Mouse (Mus musculus) B cell, adult 2 months (primary cell): ENCODE measurements at regions not wholly inside any gene's neighbourhood (a gene's known extent, or its start where the extent isn't known, plus 50 kb on each side); places are given as distances from the start of the nearest gene placed in this dataset.

Source experiments
- DNase-seq, 2 experiments: peaks; one replicate each; pipeline ENCODE4 v3.0.0; 2022

GRCm38 (mm10) chr8:89152331-89152730 lies 108.4 kb upstream of the Sall1 start:
- no peak for DNase-seq

GRCm38 (mm10) chr8:89150952-89151351 lies 107.0 kb upstream of the Sall1 start:
- no peak for DNase-seq

- DNase-seq, result no peak
These were observed 97.7 kb upstream of the Sall1 start for GRCm38 (mm10) chr8:89141529-89142235.

- no peak for DNase-seq
These were observed 95.9 kb upstream of the Sall1 start for GRCm38 (mm10) chr8:89139876-89140275.

- no peak for DNase-seq
These were observed 94.6 kb upstream of the Sall1 start for GRCm38 (mm10) chr8:89138416-89139125.

- DNase-seq, result no peak
These were observed 90.9 kb upstream of the Sall1 start for GRCm38 (mm10) chr8:89134581-89135484.

- no peak for DNase-seq
These were observed 90.1 kb upstream of the Sall1 start for GRCm38 (mm10) chr8:89134058-89134457.

GRCm38 (mm10) chr8:89121051-89121450 lies 77.1 kb upstream of the Sall1 start:
- no peak for DNase-seq

- no peak for DNase-seq
These were observed 64.1 kb upstream of the Sall1 start for GRCm38 (mm10) chr8:89107895-89108660.

GRCm38 (mm10) chr8:89106346-89106745 lies 62.4 kb upstream of the Sall1 start:
- no peak for DNase-seq

- no peak for DNase-seq
These were observed 53.4 kb upstream of the Sall1 start for GRCm38 (mm10) chr8:89097396-89097795.
